Mouse (Mus musculus) stomach, postnatal 0 days (tissue): ENCODE data around the gene Spint2.

ENCODE experiments used
- CTCF ChIP-seq: IDR thresholded peaks from 2 replicates; pipeline ENCODE4 v1.5.1; 2016; ENCODE audit warnings: antibody characterized with exemption, low read depth, mild to moderate bottlenecking, moderate library complexity
- EP300 ChIP-seq: optimal IDR thresholded peaks from 2 replicates; pipeline ENCODE3; 2016; ENCODE audit warnings: antibody characterized with exemption

GRCm38 (mm10) chr7:29246015-29246414 lies 35.7 kb downstream of the Spint2 start:
- TF ChIP-seq CTCF (no peak), EP300 (no peak)
